Mouse (Mus musculus): ENCODE measurements around the gene Brd7.

DNA sequence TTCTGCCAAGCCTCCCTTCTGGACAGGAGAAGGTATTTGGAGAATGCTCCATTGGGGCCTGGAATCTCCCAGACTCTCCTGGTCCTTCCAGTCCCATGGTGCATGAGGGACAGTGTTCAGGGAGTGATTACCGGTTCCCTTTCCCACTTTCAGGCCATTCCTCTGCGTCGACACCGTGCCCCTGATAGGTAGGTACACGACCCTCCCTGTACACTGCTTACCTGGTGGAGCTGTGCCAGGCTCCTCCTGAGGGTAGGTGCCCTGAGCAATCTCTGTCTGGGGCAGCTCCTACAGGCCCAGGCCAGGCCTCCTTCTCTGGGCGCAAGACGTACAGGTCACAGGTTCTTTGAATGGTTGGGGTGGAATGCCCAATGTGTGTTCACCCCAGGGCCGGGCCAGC is 43.8 kb downstream of the Brd7 start:
- TF ChIP-seq CTCF (IDR thresholded peaks at IDR 0.05; ENCODE audit: insufficient read depth, low read depth, low read length) (no peak), POLR2A (IDR thresholded peaks at IDR 0.05; ENCODE audit: insufficient read depth, low read depth, low read length) (no peak)

All from olfactory bulb, adult 2 months (tissue).